Mouse (Mus musculus) kidney, embryonic 14.5 days (tissue): ENCODE measurements around the gene Ptrhd1. TPM values are rescaled to one million over a fixed set of nuclear protein-coding genes. Genes with fewer than 3 reads are reported as not detected.

ENCODE experiments used
- ATAC-seq: fragments of 200-750 bp; cut with Nextera tagmentation; 2 replicates; pipeline ENCODE4 v1.8.0; 2017; ENCODE audit warnings: moderate number of reproducible peaks, mild to moderate bottlenecking, moderate TSS enrichment, moderate library complexity; ENCODE audit not compliant: low FRiP score, low TSS enrichment
- H3K27ac ChIP-seq: fragments of 300-500 bp; sonication (generic); 2 replicates; pipeline ENCODE4 v1.5.1; 2014; ENCODE audit warnings: low read depth, mild to moderate bottlenecking, low read length, moderate library complexity, mixed read lengths
- H3K27me3 ChIP-seq: fragments of 300-500 bp; sonication (generic); 2 replicates; pipeline ENCODE4 v1.6.1; 2014; ENCODE audit warnings: mild to moderate bottlenecking, low read length; ENCODE audit not compliant: control insufficient read depth, insufficient read depth
- H3K36me3 ChIP-seq: fragments of 300-500 bp; sonication (generic); 2 replicates; pipeline ENCODE4 v1.6.1; 2014; ENCODE audit warnings: low read length, mixed read lengths; ENCODE audit not compliant: control insufficient read depth, insufficient read depth
- H3K4me1 ChIP-seq: fragments of 300-500 bp; sonication (generic); 2 replicates; pipeline ENCODE4 v1.6.1; 2014; ENCODE audit warnings: low read length, mixed read lengths; ENCODE audit not compliant: control insufficient read depth, insufficient read depth
- H3K4me2 ChIP-seq: fragments of 300-500 bp; sonication (generic); replicated peaks from 2 replicates; pipeline ENCODE4 v1.6.1; 2014; ENCODE audit warnings: low read depth, mild to moderate bottlenecking, low read length
- H3K4me3 ChIP-seq: fragments of 300-500 bp; sonication (generic); 2 replicates; pipeline ENCODE4 v1.5.1; 2014; ENCODE audit warnings: mild to moderate bottlenecking, low read length
- H3K9ac ChIP-seq: fragments of 300-500 bp; sonication (generic); 2 replicates; pipeline ENCODE4 v1.6.1; 2014; ENCODE audit warnings: low read depth, mild to moderate bottlenecking, low read length, moderate library complexity
- H3K9me3 ChIP-seq: fragments of 300-500 bp; sonication (generic); 2 replicates; pipeline ENCODE4 v1.6.1; 2016; ENCODE audit warnings: low read length; ENCODE audit not compliant: control insufficient read depth
- WGBS: fragments of 180-500 bp; shearing (Covaris S2); extraction: QIAGEN DNeasy Blood & Tissue Kit; methylation state at CpG from one replicate; pipeline ENCODE4 v1.1.7; 2014; 5-methylcytosine and 5-hydroxymethylcytosine counted together
- polyA plus RNA-seq: library from polyadenylated mRNA; unstranded; fragments of >200 nt; fragmentation: Nextera tagmentation; extraction: Ambion mirVana; gene quantifications from 2 replicates; pipeline ENCODE4 v1.2.1, GENCODE M21; 2014

Gene Ptrhd1
- polyA plus RNA-seq, 1 experiment from 2014 or later, result 8.8 TPM

- ATAC-seq, result no peak
- 94% methylated on average over 6 of the region's 6 CpGs for WGBS
- Histone ChIP-seq H3K9me3 (peaks cover 4% of the 10 kb centered on the region; the same call in 1 of the 2 replicates), H3K4me3 (no peak overlapping the region), H3K4me1 (no peaks in the 10 kb centered on the region), H3K36me3 (peaks cover 7% of the 10 kb centered on the region), H3K4me2 (no peak overlapping the region), H3K27me3 (no peaks in the 10 kb centered on the region), H3K9ac (no peak overlapping the region), H3K27ac (no peak overlapping the region)
Measured at GRCm38 (mm10) chr12:4271078-4271477, 37.3 kb downstream of the Ptrhd1 start.

GRCm38 (mm10) chr12:4278978-4279755 lies 45.3 kb downstream of the Ptrhd1 start:
- H3K27me3 ChIP-seq, result no peaks in the 10 kb centered on the region
- no peaks in the 10 kb centered on the region for H3K9me3 ChIP-seq
- no peaks in the 10 kb centered on the region for H3K4me1 ChIP-seq
- no peak overlapping the region for H3K4me2 ChIP-seq
- H3K9ac ChIP-seq, result no peak overlapping the region
- WGBS, result 87% methylated on average over 3 of the region's 3 CpGs
- no peak overlapping the region for H3K27ac ChIP-seq
- no peak overlapping the region for H3K4me3 ChIP-seq
- no peaks in the 10 kb centered on the region; the same call in 1 of the 2 replicates for H3K36me3 ChIP-seq
- ATAC-seq, result no peak

GRCm38 (mm10) chr12:4279878-4280277 lies 46.1 kb downstream of the Ptrhd1 start:
- Histone ChIP-seq H3K9ac (no peak overlapping the region), H3K4me1 (no peaks in the 10 kb centered on the region), H3K4me3 (no peak overlapping the region), H3K4me2 (no peak overlapping the region), H3K27ac (no peak overlapping the region), H3K36me3 (no peaks in the 10 kb centered on the region; the same call in 1 of the 2 replicates), H3K9me3 (no peaks in the 10 kb centered on the region), H3K27me3 (no peaks in the 10 kb centered on the region)
- WGBS, result 88% methylated on average over 3 of the region's 3 CpGs
- no peak for ATAC-seq

DNA sequence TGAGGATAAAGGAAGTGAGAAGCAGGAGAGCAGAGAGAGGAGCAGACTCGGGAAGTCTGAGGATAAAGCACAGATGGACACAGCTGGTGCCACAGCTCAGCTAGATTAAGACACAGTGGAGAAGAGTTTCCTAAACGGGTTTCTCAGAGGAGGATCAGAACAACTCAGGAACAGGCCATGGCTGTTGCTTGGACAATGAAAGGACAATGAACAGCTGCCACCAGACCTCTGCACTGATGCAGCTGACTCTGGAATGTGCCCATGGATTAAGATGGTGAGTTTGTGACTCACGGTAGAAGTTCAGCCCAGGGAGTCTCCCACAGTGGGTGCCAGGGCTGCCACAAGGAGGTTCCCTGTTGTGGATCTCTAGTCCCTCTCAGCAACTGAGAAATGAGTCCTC lies 51.4 kb downstream of the Ptrhd1 start:
- H3K36me3 ChIP-seq, result 0 out of 2 replicates have a peak, but pooled peaks cover 3% of the 10 kb centered on the region
- WGBS, result 43% methylated on average over 3 of the region's 3 CpGs
- no peaks in the 10 kb centered on the region for H3K9me3 ChIP-seq
- H3K9ac ChIP-seq, result no peak overlapping the region
- ATAC-seq, result no peak
- no peak overlapping the region for H3K27ac ChIP-seq
- H3K27me3 ChIP-seq, result no peaks in the 10 kb centered on the region
- no peak overlapping the region for H3K4me2 ChIP-seq
- H3K4me3 ChIP-seq, result no peak overlapping the region
- H3K4me1 ChIP-seq, result 0 out of 2 replicates have a peak, but pooled peaks cover 3% of the 10 kb centered on the region

Other genes starting within 250 kb of the Ptrhd1 start
- 2.3 and 3.1 TPM in 2 replicates for gene Efr3b, start 195.1 kb upstream of the Ptrhd1 start, polyA plus RNA-seq
- 5.0 and 8.8 TPM in 2 replicates for gene Dnajc27, start 151.4 kb upstream of the Ptrhd1 start, polyA plus RNA-seq
- gene Adcy3, start 100.9 kb upstream of the Ptrhd1 start, polyA plus RNA-seq, result 4.3 and 7.4 TPM in 2 replicates
- 12.0 and 15.4 TPM in 2 replicates for gene Cenpo, start 267 bp downstream of the Ptrhd1 start, polyA plus RNA-seq
- 8.9 and 10.6 TPM in 2 replicates for gene Ncoa1, start 243.2 kb downstream of the Ptrhd1 start, polyA plus RNA-seq